Mouse (Mus musculus) brain, embryonic 14.5 days (tissue): ENCODE results near the gene Krtcap3. TPM values are rescaled to one million over a fixed set of nuclear protein-coding genes. Genes with fewer than 3 reads are reported as not detected.
A peak's percentile ranks its signal among the peaks of the same experiment; 100 is the strongest.
"Not testable (repeated sequence)": the region's sequence is repeated elsewhere in the genome, so short reads cannot be mapped to it uniquely, and the experiment has no call there.

Experiments used
- DNase-seq: peaks from one replicate; pipeline ENCODE4 v3.0.0-alpha.2; 2011; ENCODE audit warnings: low read depth
- CTCF ChIP-seq: fragments of 200-500 bp; IDR thresholded peaks from 2 replicates; pipeline ENCODE4 v1.5.1; 2012; ENCODE audit warnings: inconsistent platforms, mild to moderate bottlenecking, moderate library complexity, borderline replicate concordance; ENCODE audit not compliant: insufficient read depth, insufficient read length; ENCODE audit errors: extremely low read depth
- POLR2A ChIP-seq: fragments of 200-500 bp; IDR thresholded peaks from 2 replicates; pipeline ENCODE4 v1.6.1; 2012; ENCODE audit warnings: mild to moderate bottlenecking, inconsistent platforms, borderline replicate concordance; ENCODE audit not compliant: poor library complexity, insufficient read depth, insufficient read length, severe bottlenecking; ENCODE audit errors: extremely low read depth
- polyA plus RNA-seq: library from polyadenylated mRNA; depleted of rRNA; stranded (reverse); fragments of >200 nt; gene quantifications from 2 replicates; pipeline ENCODE4 v1.2.3, GENCODE M21; 2012; rRNA removed

The Krtcap3 gene
- 3.4 and 6.4 TPM in 2 replicates for polyA plus RNA-seq

- no peak for TF ChIP-seq CTCF
- no peak for TF ChIP-seq POLR2A
- peak; percentile 22 for DNase-seq
These were observed at the start of gene Krtcap3 for GRCm38 (mm10) chr5:31251541-31252101. Gene Krtcap3, plus strand, starts transcription at chr5:31251691.

GRCm38 (mm10) chr5:31201742-31202590, 49.5 kb upstream of the Krtcap3 start, which contains the start of gene Zfp513:
Gene Zfp513, minus strand, starts transcription at chr5:31202303.
- peak; percentile 100 for DNase-seq
- TF ChIP-seq POLR2A (peak; percentile 38; the same call in 1 of the 2 replicates), CTCF (no peak)

- TF ChIP-seq POLR2A = no peak
- TF ChIP-seq CTCF = no peak
- no peak for DNase-seq
These were observed 48.6 kb upstream of the Krtcap3 start for GRCm38 (mm10) chr5:31202933-31203332.

- DNase-seq = no peak
- TF ChIP-seq CTCF = no peak
- TF ChIP-seq POLR2A = no peak
These were observed 47.6 kb upstream of the Krtcap3 start for GRCm38 (mm10) chr5:31203866-31204265.

- no peak for DNase-seq
- TF ChIP-seq POLR2A = no peak
- TF ChIP-seq CTCF = no peak
These were observed 47.1 kb upstream of the Krtcap3 start for GRCm38 (mm10) chr5:31204421-31204820.

- DNase-seq = not testable (repeated sequence)
These were observed 34.9 kb upstream of the Krtcap3 start for GRCm38 (mm10) chr5:31216554-31216953.

- TF ChIP-seq CTCF = no peak
- DNase-seq = no peak
These were observed 33.2 kb upstream of the Krtcap3 start for GRCm38 (mm10) chr5:31218294-31218693.

GRCm38 (mm10) chr5:31219070-31219469, 32.4 kb upstream of the Krtcap3 start:
- DNase-seq = peak; percentile 63

GRCm38 (mm10) chr5:31219474-31219873, 32.0 kb upstream of the Krtcap3 start:
- DNase-seq = no peak
- no peak for TF ChIP-seq CTCF

More at GRCm38 (mm10) chr5:31219070-31219469, 32.4 kb upstream of the Krtcap3 start:
- no peak for TF ChIP-seq CTCF
- no peak for TF ChIP-seq POLR2A

GRCm38 (mm10) chr5:31219911-31220447, 31.5 kb upstream of the Krtcap3 start:
- 0 out of 2 replicates have a peak, but pooled peaks have one; percentile 1 for TF ChIP-seq CTCF
- no peak for TF ChIP-seq POLR2A
- DNase-seq = peak; percentile 66

GRCm38 (mm10) chr5:31220448-31221303, 30.8 kb upstream of the Krtcap3 start, which contains the start of gene Ppm1g:
Gene Ppm1g, minus strand, starts transcription at chr5:31220687.
- DNase-seq = peak; percentile 98

GRCm38 (mm10) chr5:31221304-31221945, 30.1 kb upstream of the Krtcap3 start:
- DNase-seq = peak; percentile 87
- peak; percentile 59; the same call in 1 of the 2 replicates for TF ChIP-seq CTCF
- no peak for TF ChIP-seq POLR2A

More at GRCm38 (mm10) chr5:31220448-31221303, 30.8 kb upstream of the Krtcap3 start, which contains the start of gene Ppm1g:
- TF ChIP-seq CTCF = no peak
- TF ChIP-seq POLR2A = peak; percentile 96
